Mouse (Mus musculus) thymus, adult 2 months (tissue): ENCODE results near the gene Ptprg.

ENCODE experiments used
- CTCF ChIP-seq: fragments of 200-500 bp; IDR thresholded peaks from 2 replicates; pipeline ENCODE4 v1.5.1; 2012; ENCODE audit warnings: mild to moderate bottlenecking, control low read depth, low read length, moderate library complexity, borderline replicate concordance; ENCODE audit not compliant: control insufficient read depth, poor library complexity, insufficient read depth; ENCODE audit errors: extremely low read depth
- POLR2A ChIP-seq: fragments of 200-500 bp; IDR thresholded peaks from 2 replicates; pipeline ENCODE4 v1.6.1; 2012; ENCODE audit warnings: mild to moderate bottlenecking, low read length, control low read depth, moderate library complexity; ENCODE audit not compliant: control insufficient read depth, poor library complexity, insufficient read depth; ENCODE audit errors: extremely low read depth

GRCm38 (mm10) chr14:12132046-12132615 lies 578.8 kb downstream of the Ptprg start:
- TF ChIP-seq CTCF (no peak), POLR2A (no peak)
